Mouse (Mus musculus) kidney, adult 8-10 months (tissue): ENCODE measurements around the gene Rnf151.
"Not testable (repeated sequence)": the region's sequence is repeated elsewhere in the genome, so short reads cannot be mapped to it uniquely, and the experiment has no call there.

Experiments
- DNase-seq, 2 experiments: peaks; one replicate each; pipeline ENCODE4 v3.0.0; 2022

The Rnf151 gene

DNA sequence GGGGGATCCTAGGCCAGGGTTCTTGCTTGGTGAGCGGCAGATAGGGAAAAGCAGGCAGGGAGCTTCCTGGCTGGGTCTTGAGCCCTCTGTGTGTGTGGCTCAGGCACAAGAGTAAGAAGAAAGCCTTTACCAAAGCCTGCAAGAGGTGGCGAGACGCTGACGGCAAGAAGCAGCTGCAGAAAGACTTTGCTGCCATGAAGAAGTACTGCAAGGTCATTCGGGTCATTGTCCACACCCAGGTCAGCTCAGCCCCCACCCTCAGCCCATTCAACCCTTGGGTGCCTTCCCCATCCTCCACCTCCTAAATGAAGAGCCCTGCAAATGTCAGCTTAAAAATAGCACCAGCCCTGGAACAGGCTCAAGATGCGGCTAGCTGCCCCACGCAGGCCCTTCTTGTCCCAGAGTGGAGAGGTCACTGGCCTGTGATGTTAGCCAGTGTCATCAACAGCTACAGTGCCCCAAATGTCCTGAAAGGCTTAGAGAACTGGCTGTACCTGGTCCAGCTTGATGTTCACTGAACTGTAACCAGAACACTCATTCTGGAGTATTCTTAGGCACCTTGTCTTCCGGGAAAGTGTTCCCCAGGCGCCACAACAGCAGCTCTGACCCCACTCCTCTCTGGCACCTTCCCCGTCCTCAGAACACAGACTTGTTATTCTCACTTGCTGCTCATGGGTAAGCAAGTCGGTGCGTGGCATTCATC is 14.5 kb upstream of the Rnf151 start:
- DNase-seq: peak in 1 of 2 experiments; percentile 49

DNA sequence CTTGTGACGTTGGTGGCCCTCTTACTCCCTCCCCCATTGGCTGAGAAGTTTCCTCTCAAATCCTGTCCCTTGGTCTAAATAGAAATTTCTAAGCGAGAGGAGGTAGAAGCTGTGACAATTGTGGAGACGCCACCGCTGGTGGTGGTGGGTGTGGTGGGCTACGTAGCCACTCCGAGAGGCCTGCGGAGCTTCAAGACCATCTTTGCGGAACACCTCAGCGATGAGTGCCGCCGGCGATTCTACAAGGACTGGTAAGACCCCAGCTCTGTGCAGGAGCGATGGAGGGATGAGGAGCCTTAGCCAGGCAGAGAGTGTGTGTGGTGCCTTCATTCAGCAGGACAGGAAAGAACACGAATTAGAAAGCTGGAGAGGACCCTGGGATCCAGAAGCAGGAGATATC is 12.9 kb upstream of the Rnf151 start:
- DNase-seq: no peak

DNA sequence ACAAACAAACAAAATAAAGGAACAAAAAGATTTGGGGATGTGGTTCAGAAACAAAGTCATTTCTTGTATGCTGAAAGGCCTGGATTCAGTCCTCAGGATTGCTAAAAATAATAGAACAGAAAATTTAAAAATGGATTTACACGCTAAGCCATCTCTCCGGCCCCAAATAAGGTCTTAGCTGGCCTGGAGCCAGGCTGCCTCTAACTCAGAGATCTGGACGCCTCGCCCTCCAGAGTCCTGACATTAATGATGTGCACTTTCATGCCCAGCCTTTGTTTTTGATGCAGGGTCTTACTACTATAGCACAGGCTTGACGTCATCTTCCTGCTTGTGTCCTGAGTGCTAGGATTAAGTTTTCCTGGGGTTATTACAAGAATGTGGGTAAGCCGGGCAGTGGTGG is 11.2 kb upstream of the Rnf151 start:
- no peak for DNase-seq

DNA sequence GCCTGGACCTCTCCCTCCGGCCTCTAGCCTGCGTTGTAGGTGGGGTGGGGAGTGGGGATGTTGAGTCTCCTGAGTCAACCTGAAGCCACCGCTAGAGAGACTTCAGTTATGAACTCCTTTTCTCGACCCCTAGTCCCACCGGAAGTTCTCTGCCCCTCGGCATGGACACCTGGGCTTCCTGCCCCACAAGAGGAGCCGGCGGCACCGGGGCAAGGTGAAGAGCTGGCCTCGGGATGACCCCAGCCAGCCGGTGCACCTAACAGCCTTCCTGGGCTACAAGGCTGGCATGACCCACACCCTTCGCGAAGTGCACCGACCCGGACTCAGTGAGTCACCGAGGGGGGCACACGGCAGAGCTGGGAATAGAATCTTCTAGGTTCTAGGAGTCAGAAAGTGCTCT is 10.3 kb upstream of the Rnf151 start:
- DNase-seq: no peak

DNA sequence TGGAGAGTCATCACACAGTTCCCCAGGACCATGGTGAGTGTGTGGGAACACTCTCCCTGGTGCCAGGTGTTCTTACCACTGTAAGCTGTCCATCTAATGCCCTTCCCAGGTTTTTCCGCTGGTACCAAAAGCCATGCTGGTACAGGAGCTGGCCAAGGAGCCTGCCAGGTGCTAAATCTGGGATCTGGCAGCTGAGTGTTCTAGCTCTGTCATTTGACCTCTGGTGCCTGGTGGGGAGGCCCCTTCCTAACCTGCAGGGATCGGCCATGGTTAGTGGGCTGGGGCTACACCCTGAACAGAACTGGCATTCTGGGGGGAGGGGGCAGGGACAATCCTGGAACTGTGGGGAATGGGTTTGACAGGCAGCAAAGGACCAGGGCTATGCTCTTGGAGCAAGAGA is 9.8 kb upstream of the Rnf151 start, which contains the start of gene Rpl3l:
TSS of gene Rpl3l (plus strand) at position 203 of the 400 bp plus-strand sequence.
- no peak for DNase-seq

DNA sequence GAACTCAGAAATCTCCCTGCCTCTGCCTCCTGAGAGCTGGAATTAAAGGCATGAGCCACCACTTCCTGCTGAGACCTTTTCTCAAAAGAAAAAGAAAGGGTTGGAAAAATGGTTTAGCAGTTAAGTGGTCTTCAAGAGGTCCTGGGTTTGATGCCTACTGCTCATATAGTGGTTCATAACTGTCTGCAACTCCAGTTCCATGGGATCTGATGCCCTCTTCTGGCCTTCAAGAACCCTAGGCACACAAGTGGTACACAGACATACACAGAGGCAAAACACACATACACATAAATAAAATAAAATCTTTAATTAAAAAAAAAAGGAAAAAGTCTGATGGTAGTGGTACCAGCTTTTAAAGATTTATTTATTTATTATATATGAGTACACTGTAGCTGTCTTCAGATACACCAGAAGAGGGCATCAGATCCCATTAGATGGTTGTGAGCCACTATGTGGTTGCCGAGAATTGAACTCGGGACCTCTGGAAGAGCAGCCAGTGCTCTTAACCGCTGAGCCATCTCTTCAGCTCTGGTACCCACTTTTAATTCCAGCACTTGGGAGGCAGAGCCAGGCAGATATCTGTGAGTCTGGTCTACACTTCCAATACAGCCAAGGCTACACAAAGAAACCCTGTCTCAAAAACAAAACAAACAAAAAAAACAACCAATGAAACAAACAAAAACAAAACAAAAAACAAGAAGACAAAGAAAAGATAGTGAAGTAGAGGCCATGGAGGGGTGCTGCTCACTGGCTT is 8.0 kb upstream of the Rnf151 start:
- no peak for DNase-seq

DNA sequence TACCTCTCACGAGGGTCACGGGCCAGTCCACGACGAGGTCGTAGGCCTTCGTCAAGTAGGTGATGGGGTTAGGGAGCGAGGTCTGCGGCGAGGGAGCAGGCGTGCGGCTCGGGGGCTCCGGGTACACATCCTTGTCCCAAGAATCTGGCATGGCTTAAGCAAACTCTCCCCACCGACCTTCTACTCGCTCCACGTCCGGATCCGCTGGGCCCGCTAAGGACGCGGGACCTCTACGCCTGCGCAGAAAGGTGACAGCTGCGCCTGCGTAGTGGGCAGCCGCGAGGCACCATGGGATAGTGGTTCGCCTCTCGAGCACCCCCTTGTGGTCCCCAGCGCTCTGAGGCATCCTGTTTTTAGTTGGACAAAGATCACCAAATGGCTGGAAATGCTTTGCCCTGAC is 6.3 kb upstream of the Rnf151 start, which contains the start of gene Ndufb10:
TSS of gene Ndufb10 (minus strand) at position 295 of the 400 bp plus-strand sequence.
- DNase-seq: peak; percentile 95 to 98

DNA sequence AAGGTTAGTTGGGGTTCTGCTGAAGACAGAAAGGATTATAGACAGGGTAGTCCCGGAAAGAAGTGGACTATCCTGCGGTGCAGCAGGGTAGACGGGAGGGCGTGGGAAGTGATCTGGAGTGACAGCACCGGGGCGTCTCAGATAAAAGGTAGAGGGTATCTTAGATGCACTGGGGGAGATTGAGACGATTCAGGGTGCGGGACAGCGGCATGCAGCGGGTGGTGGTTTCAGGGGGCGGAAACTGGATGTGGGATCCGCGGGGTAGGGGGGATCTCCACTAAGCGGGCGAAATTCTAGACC is 6.0 kb upstream of the Rnf151 start:
- DNase-seq: no peak

DNA sequence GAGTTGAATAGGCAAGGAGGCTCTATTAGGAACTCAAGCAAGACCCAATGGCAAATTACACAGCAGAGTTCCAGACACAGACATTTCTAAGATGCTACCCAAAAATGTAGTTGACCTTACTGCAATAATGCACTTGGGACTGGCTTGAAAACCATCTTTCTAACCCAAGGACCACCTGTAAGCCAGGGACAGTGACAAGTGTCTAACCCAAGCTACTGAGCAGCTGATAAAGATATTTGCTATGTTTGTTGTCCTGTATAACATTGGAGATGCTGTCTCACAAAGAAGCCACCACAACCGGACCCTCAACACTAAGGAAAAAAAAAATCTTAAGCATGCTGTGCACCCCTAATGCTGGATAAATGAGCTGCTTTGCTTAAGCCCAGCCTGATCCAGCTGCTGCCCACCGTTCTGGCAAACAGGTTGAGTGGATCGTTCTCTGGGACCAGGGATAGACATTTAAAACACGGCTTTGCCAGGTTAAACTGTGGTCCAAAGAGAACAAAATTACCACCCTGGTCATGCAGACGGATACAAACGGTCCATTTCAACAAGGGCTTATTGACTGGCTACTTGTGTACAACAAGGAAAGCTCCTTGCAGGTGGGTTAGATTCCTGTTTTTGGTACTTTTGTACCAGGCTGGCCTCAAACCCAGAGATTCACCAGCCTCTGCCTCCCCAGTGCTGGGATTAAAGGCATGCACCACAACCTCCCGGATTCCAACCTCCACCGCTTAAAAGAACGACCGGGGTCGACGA is 5.4 kb upstream of the Rnf151 start:
- no peak for DNase-seq

DNA sequence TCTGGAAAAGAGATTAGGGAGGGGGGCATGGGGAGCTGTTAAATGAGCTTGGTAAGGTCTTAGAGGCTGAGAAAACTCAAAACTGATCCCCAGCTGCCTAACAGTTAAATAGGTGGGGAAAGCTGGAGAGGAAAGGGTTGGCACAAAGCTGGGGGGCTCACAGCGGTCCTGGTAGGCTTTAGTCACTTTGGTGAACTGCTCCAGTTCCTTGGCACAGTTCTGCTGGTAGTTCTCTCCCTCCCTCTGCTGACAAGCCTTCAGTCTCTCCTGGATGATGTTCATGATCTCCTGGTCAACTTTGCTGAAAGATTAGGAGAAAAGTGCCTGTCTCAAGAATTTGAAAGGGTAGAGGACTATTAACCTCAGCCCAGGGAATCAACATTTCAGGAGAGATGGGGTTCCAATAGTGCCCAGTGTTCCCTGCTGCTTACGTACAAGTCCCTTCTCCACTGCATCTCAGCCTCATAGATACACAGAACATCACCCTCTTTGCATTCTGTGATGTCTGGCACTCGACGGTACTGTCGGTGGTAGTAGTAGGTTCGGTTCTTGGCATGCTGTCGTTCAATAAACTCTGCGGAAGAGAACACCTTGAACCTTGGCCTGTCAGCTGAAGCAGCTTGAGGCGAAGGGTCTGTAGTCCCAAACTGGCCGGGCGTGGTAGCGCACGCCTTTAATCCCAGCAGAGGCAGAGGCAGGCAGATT is 4.5 kb upstream of the Rnf151 start:
- DNase-seq: no peak

DNA sequence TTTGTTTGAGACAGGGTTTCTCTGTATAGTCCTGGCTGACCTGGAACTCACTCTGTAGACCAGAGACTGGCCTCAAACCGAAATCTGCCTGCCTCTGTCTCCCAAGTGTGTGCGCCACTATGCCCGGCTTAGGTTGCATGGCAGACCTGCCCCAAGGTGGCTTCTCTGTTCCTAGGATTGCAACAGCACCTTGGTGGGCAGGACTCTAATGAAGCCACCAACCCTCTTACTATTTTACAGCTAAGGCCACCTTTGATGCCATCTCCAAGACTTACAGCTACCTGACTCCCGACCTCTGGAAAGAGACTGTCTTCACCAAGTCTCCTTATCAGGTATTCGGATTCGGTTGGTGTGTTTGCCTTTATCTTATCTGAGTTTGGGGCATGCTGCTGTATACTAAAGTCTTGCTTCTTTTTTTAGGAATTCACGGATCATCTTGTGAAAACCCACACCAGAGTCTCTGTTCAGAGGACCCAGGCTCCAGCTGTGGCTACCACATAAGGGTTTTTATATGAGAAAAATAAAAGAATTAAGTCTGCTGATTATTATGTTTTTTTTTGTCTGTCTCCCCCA is 3.6 kb upstream of the Rnf151 start:
- not testable (repeated sequence) for DNase-seq

DNA sequence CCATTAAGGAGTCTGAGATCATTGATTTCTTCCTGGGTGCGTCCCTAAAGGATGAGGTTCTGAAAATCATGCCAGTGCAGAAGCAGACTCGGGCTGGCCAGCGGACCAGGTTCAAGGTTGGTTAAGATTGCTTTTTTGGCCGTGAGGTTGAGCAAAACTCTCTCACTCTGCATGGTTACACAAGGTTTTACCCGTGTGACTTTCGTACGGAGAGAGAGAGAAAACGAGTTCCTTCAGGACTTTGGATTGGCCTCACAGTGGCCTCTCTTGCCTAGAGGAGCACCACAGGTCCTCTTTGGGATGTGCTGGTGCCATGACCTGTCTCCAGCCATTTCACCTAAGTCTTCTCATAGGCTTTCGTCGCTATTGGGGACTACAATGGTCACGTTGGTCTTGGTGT is 2.8 kb upstream of the Rnf151 start:
- not testable (repeated sequence) for DNase-seq

DNA sequence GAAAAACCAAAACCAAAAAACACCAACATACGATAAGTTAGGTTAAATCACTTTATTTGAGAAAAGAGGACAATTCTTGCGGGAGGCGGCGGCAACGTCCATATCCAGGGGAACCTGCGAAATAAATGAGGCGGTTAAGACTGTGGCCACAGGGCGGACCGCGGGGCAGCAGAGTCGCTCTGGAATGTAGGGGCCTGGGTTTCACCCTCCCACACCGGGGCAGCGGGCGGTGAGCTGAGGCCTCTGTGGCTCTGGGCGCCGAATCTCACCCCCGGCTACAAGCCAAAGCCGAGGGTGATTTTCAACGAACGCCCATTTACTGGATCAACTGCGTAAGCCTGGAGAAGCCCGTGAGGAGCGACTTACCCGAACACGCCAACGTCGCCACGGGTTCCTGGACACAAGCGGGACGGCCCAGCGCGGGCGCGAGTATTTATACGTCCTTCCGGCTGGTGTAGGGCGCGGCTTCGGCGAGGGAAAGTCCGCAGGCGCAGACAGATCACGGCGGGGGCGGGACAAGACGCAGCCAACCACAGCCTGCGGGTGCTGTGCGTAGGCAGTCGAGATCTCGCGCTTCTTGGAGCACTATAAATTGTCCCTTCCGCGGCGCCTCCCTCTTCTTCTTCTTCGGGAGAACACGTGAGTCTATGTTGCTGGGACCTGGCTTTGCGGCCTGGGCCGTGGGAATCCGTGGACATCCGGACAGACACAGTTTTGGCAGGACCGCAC is 1.8 kb upstream of the Rnf151 start:
- DNase-seq: peak; percentile 98 to 99

DNA sequence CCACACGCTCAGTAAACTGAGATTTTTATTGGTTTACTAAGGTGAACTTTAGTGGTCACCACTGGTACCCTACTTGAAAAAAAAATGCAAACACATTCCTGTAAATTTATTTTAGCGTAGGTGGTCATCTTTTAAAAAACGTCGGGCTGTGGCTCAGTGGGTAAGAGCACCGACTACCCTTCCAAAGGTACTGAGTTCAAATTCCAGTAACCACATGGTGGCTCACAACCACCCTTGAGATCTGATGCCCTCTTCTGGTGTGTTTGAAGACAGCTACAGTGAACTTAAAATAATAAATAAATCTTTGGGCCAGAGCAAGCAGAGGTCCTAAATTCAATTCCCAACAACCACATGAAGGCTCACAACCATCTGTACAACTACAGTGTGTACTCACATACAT is 1.1 kb upstream of the Rnf151 start:
- not testable (repeated sequence) for DNase-seq

DNA sequence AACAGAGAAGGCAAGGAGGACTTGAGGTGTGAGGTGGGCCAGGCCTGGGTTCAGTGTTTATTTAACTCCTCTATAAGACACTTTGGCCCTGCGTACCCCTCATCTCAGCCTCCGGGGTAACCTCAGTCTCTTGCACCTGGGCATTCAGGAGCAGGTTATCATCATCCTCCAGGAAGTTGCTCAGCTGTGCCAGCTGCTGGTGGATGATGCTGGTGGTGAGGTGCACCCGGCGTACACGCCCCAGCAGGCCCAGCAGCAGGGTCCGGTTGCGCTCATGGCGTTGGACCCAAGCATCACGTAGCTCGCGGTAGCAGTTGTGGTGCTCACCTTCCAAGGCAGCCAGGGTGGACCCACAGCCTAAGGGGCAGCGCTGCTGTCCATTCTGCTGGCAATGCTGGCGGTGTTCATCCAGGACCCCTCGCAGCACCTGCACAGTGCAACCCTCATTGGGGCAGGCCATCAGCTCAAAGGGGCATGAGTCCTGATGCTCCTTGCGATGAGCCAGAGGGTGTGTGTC is 1.6 kb downstream of the Rnf151 start:
- DNase-seq: no peak

DNA sequence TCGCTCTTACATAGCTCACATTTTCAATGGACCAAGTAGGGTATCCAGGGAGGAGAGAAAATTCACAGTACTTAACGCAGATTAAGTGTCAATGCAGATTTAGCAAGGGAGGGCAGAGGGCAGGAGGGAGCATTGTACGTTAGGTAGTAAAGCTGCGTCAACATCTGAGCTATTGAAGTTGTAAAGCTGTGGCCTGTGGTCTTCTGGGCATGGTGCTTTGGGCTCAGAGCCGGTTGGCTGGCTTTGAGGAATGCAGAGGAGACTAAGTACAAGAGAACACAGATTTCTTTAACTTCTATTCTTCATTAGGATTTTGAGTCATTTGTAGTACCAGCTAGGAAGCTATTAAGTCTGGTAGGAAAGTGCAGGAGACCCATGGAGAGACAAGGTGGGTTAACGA is 2.3 kb downstream of the Rnf151 start:
- DNase-seq: no peak

DNA sequence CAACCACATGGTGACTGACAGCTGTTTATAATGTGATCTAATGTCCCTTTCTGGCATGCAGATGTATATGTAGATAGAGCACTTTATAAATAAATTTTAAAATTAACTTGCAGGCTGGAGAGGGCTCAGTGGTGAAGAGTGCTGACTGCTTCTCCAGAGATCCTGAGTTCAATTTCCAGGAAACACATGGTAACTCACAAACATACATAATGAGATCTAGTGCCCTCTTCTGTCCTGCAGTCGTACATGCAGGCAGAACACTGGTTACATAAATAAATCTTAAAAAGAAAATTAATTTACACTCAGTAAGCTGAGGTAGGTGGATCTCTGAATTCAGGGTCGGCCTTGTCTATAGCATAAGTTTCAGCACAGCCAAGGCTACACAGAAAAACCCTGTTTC is 9.2 kb downstream of the Rnf151 start:
- DNase-seq: no peak

DNA sequence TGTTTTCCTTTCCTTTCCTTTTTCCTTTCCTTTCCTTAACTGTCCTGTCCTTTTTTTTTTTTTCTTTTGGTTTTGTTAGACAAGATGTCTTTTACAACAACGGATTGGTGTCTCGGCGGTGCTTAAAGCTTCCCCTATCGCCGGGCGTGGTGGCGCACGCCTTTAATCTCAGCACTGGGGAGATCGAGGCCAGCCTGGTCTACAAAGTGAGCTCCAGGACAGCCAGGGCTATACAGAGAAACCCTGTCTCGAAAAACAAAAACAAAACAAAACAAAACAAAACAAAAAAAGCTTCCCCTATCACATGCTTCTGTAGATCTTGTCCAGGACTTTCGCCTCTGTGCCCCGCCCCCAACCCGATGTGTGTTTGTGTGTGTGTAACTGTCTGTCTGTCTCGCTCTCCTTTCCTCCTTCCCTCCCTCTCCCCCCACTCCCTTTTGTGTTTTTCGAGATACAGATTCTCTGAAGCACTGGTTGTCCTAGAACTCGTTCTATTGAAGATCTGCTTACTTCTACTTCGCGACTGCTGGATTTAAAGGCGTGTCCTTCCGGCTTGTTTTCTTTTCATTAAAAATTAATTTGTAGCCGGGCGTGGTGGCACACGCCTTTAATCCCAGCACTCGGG is 9.9 kb downstream of the Rnf151 start:
- DNase-seq: no peak

DNA sequence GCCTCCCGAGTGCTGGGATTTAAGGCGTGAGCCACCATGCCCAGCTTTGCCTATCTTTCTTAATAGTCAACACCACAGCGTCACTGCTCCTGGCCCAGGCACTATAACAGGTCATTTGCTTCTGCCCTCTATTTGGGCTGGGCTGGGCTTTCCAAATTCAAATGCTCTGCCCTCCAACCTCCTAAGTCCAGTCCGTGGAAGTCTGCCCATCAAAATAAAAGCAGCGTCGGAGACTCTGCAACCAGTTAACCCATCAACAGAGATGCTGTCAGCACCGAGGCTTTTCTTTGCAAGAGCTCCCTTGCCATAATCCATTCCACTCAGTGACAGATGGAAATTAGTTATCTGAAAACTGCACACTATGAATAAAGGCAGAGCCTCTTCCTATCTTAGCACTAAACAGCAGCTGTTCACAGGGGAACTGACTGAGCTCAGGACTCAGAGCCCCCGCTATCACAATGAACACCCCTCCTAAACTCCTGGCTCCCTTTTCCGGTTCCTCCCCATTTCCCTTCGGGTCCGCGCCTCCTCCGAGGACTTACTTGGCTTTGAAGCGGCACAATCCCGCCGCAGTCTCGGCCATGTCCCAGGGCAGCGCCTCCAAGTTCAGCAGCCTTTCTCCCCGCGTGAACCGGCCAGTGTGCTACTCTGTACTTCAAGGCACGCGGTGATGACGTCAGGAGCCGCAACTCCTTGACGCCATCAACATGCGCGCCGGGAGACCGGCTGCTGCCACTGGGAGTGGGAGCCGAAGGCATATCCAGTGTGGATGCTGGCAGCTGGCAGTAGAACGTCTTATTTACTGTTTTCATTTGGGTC is 10.7 kb downstream of the Rnf151 start, which contains the start of gene Tbl3:
TSS of gene Tbl3 (minus strand) at position 679 of the 819 bp plus-strand sequence.
- peak; percentile 88 to 94 for DNase-seq

DNA sequence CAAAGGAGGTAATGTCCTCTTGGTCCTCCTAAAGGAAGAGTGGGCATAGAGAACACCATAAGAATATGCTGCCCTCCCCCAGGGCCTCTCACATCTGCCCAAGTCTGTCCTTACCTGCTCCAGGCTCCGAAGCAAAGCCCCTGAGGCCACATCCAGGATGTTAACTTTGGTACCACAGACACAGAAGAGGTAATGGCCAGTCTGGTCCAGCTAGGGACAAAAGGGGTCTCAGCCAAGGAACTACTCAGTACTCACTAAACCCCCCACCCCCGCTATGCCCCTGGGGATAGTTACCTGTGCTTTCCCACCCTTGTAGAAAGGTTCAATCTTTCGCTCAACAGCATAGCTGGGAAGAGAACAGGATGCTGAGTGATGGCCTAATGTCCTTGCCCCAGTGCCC is 12.0 kb downstream of the Rnf151 start:
- DNase-seq: no peak
